Mouse (Mus musculus) G1E (cell line): ENCODE measurements at regions not wholly inside any gene's neighbourhood (a gene's known extent, or its start where the extent isn't known, plus 50 kb on each side); places are given as distances from the start of the nearest gene placed in this dataset.

Experiments
- CTCF ChIP-seq: IDR thresholded peaks from 2 replicates; pipeline ENCODE4 v1.5.1; 2012; ENCODE audit warnings: low read depth, low read length, inconsistent platforms, mixed read lengths
- GATA1 ChIP-seq: IDR thresholded peaks from 2 replicates; pipeline ENCODE4 v1.6.1; 2012; ENCODE audit warnings: borderline replicate concordance, low read length, inconsistent platforms, mixed read lengths
- GATA2 ChIP-seq: IDR thresholded peaks from 2 replicates; pipeline ENCODE4 v1.6.1; 2012; ENCODE audit warnings: low read depth, low read length, inconsistent platforms, borderline replicate concordance

DNA sequence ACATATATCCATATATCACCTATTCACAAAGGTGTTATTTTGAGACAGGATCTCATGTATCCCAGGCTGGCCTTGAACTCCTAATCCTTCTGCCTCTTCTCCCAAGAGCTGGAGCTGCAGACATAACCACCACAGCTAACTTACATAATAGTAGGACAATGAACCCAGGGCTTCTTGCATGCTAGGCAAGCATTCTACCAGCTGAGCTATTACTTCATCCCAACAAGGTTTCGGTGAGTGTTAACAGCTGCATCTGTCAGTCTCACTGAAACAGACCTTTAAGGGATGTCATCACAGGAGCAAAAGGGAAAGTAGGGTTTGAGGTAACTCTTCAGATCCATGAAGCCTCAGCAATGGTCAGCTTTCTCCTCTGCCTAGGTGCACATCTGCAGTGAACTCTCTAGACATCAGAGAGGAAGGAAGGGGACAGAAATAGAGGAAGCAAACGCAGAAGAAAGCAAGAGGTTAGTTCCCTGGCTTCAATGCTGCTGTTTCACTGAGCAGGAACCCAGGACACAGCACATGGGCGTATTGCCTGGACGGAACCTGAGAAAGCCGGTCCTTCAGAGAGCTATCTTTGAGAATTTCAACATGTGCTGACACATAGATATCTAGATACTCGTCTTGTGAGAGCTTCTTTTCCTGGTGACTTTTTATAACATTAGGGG is 163.1 kb downstream of the Pfkfb3 start:
- TF ChIP-seq CTCF (no peak), GATA2 (no peak), GATA1 (no peak)
